Mouse (Mus musculus): ENCODE data around the gene Usp53. TPM values are rescaled to one million over a fixed set of nuclear protein-coding genes. Genes with fewer than 3 reads are reported as not detected.

Usp53 gene
- polyA plus RNA-seq, 1 experiment, result 0.10 TPM

DNA sequence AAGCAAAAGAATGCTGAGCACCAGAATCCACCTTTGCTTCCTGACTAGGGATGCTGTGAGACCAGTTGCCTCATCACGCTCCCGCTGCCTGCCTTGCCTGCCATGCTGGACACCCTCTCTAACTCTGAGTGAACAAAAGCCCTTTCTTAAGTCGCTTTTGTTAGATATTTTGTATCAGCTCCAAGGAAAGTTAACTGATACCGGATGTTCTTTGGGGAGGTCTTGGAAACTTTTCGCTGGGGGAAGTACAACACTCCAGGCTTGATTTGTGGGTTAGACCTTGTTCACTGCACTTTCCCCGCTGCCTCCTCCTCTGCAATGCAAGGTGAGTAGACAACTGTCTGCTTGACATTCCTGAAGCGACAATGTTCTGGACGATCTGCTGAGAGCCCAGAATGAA, 14.2 kb upstream of the Usp53 start:
- no peak overlapping the region for H3K4me3 ChIP-seq (replicated peaks)
- H3K36me3 ChIP-seq (ENCODE audit: control insufficient read depth), result no peaks in the 10 kb centered on the region
- no peak for TF ChIP-seq GATA1 (IDR thresholded peaks at IDR 0.05; ENCODE audit: low read length)
- no peak for TF ChIP-seq TAL1 (IDR thresholded peaks at IDR 0.05; ENCODE audit: low read length)
- H3K27me3 ChIP-seq (ENCODE audit: control insufficient read depth), result no peaks in the 10 kb centered on the region
- no peaks in the 10 kb centered on the region for H3K4me1 ChIP-seq (ENCODE audit: control insufficient read depth)
- H3K9me3 ChIP-seq (ENCODE audit: control insufficient read depth, low read length), result no peaks in the 10 kb centered on the region

GRCm38 (mm10) chr3:122996968-122997367, 12.7 kb upstream of the Usp53 start:
- no peaks in the 10 kb centered on the region for H3K9me3 ChIP-seq (ENCODE audit: control insufficient read depth, low read length)
- H3K4me1 ChIP-seq (ENCODE audit: control insufficient read depth), result no peaks in the 10 kb centered on the region
- no peak overlapping the region for H3K4me3 ChIP-seq (replicated peaks)
- TF ChIP-seq TAL1 (IDR thresholded peaks at IDR 0.05; ENCODE audit: low read length) (no peak), GATA1 (IDR thresholded peaks at IDR 0.05; ENCODE audit: low read length) (no peak)
- H3K27me3 ChIP-seq (ENCODE audit: control insufficient read depth), result no peaks in the 10 kb centered on the region
- H3K36me3 ChIP-seq (ENCODE audit: control insufficient read depth), result no peaks in the 10 kb centered on the region

GRCm38 (mm10) chr3:122986906-122987305, 2.6 kb upstream of the Usp53 start:
- Histone ChIP-seq H3K27me3 (ENCODE audit: control insufficient read depth) (peaks cover 23% of the 10 kb centered on the region), H3K36me3 (ENCODE audit: control insufficient read depth) (no peaks in the 10 kb centered on the region), H3K4me3 (replicated peaks) (no peak overlapping the region), H3K4me1 (ENCODE audit: control insufficient read depth) (peaks cover 24% of the 10 kb centered on the region), H3K9me3 (ENCODE audit: control insufficient read depth, low read length) (no peaks in the 10 kb centered on the region)
- TF ChIP-seq GATA1 (IDR thresholded peaks at IDR 0.05; ENCODE audit: low read length) (no peak), TAL1 (IDR thresholded peaks at IDR 0.05; ENCODE audit: low read length) (no peak)

DNA sequence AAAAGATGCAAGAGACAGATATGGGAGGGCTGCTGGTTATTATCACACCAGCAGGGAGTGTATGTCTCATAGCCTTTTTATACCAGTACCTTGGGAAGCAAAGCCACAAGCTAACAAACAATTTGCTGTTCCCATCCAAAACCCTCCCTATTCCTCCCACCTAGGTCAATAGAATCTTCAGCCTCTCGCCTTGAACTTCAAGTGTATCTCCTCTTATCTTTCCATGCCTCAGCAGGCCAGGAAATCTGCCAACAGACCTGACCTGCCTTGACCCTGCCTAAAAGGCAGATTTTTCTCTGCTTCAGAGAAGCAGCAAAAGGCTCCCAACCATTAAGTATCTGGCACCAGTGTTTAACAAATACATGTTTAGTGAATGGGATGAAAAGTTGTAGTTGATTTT, 2.1 kb upstream of the Usp53 start:
- Histone ChIP-seq H3K4me3 (replicated peaks) (no peak overlapping the region), H3K27me3 (ENCODE audit: control insufficient read depth) (peaks cover 23% of the 10 kb centered on the region), H3K4me1 (ENCODE audit: control insufficient read depth) (peaks cover 24% of the 10 kb centered on the region), H3K9me3 (ENCODE audit: control insufficient read depth, low read length) (no peaks in the 10 kb centered on the region), H3K36me3 (ENCODE audit: control insufficient read depth) (no peaks in the 10 kb centered on the region)
- no peak for TF ChIP-seq GATA1 (IDR thresholded peaks at IDR 0.05; ENCODE audit: low read length)
- no peak for TF ChIP-seq TAL1 (IDR thresholded peaks at IDR 0.05; ENCODE audit: low read length)

GRCm38 (mm10) chr3:122985183-122985944, 1.1 kb upstream of the Usp53 start:
- Histone ChIP-seq H3K4me1 (ENCODE audit: control insufficient read depth) (peaks cover 24% of the 10 kb centered on the region), H3K4me3 (replicated peaks) (peak overlapping the region; percentile 83), H3K36me3 (ENCODE audit: control insufficient read depth) (no peaks in the 10 kb centered on the region), H3K9me3 (ENCODE audit: control insufficient read depth, low read length) (no peaks in the 10 kb centered on the region), H3K27me3 (ENCODE audit: control insufficient read depth) (peaks cover 23% of the 10 kb centered on the region)
- TF ChIP-seq TAL1 (IDR thresholded peaks at IDR 0.05; ENCODE audit: low read length), result no peak
- no peak for TF ChIP-seq GATA1 (IDR thresholded peaks at IDR 0.05; ENCODE audit: low read length)

- peaks cover 24% of the 10 kb centered on the region for H3K4me1 ChIP-seq (ENCODE audit: control insufficient read depth)
- TF ChIP-seq TAL1 (IDR thresholded peaks at IDR 0.05; ENCODE audit: low read length) (no peak), GATA1 (IDR thresholded peaks at IDR 0.05; ENCODE audit: low read length) (no peak)
- H3K4me3 ChIP-seq (replicated peaks), result peak overlapping the region; percentile 83
- H3K27me3 ChIP-seq (ENCODE audit: control insufficient read depth), result peaks cover 23% of the 10 kb centered on the region
- H3K36me3 ChIP-seq (ENCODE audit: control insufficient read depth), result peaks cover 2% of the 10 kb centered on the region
- H3K9me3 ChIP-seq (ENCODE audit: control insufficient read depth, low read length), result no peaks in the 10 kb centered on the region
Observed at GRCm38 (mm10) chr3:122983849-122984248, 461 bp downstream of the Usp53 start.

DNA sequence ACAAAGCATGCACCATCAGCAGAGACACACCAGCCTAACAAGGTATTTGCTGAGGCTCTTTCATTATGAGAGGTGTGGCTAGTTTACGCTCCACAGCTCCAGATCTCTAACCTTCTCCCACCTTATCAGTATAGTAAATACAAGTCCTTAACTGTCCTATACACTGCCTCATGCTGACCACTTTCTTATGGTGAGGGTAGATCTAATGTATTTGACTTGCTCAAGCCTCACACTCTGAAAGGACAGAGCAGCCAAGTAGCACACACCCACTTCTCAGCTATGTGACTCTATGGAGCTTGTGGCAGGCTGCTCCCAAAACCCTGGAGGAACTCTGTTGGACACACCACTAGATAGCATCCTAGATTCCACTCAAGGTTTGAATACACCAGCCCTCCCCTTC, 8.3 kb downstream of the Usp53 start:
- peaks cover 6% of the 10 kb centered on the region for H3K4me1 ChIP-seq (ENCODE audit: control insufficient read depth)
- no peak for TF ChIP-seq GATA1 (IDR thresholded peaks at IDR 0.05; ENCODE audit: low read length)
- TF ChIP-seq TAL1 (IDR thresholded peaks at IDR 0.05; ENCODE audit: low read length), result no peak

DNA sequence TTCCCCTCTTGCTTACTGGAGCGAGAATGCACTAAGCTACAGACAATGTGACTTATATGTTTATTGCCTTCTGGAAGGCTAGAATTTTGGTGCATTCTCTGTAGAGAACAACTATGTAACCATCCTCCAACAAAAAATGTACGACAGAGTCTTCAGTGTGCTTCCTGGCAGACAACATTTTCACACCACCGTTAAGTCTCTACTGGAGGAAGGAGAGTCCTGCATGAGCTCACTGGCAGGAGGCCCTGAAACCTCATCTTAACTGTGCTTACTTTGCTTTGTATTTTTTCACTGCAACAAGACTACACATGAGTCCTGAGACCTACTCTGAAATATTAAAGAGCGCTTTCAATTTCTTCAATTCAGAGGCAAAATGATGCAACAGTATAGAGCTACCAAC, 8.9 kb downstream of the Usp53 start:
- Histone ChIP-seq H3K4me3 (replicated peaks) (no peak overlapping the region), H3K36me3 (ENCODE audit: control insufficient read depth) (peaks cover 3% of the 10 kb centered on the region), H3K4me1 (ENCODE audit: control insufficient read depth) (peaks cover 6% of the 10 kb centered on the region), H3K9me3 (ENCODE audit: control insufficient read depth, low read length) (no peaks in the 10 kb centered on the region), H3K27me3 (ENCODE audit: control insufficient read depth) (no peaks in the 10 kb centered on the region)
- TF ChIP-seq GATA1 (IDR thresholded peaks at IDR 0.05; ENCODE audit: low read length) (no peak), TAL1 (IDR thresholded peaks at IDR 0.05; ENCODE audit: low read length) (no peak)

More for the DNA sequence above, 8.3 kb downstream of the Usp53 start:
- H3K36me3 ChIP-seq (ENCODE audit: control insufficient read depth), result peaks cover 3% of the 10 kb centered on the region
- no peaks in the 10 kb centered on the region for H3K9me3 ChIP-seq (ENCODE audit: control insufficient read depth, low read length)
- no peak overlapping the region for H3K4me3 ChIP-seq (replicated peaks)
- no peaks in the 10 kb centered on the region for H3K27me3 ChIP-seq (ENCODE audit: control insufficient read depth)

DNA sequence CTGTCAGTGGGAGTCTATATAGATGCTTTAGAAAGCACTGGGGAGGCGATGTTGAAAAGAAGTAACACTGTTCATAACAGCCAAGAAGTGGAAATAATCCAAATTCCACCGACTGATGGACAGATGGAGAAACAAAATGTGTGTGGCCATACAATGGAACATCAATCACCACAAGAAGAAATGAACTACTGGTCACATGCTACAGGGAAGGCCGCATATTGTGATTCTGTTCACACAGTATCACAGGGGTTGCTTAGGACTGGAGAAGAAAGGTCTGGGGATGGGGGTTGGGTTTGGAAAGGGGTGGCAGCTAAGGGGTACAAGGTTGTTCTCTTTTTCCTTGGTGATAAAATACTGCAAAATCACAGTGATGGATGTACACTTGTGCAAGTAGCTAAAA, 9.5 kb downstream of the Usp53 start:
- H3K4me1 ChIP-seq (ENCODE audit: control insufficient read depth), result peaks cover 6% of the 10 kb centered on the region
- H3K27me3 ChIP-seq (ENCODE audit: control insufficient read depth), result no peaks in the 10 kb centered on the region
- no peaks in the 10 kb centered on the region for H3K9me3 ChIP-seq (ENCODE audit: control insufficient read depth, low read length)
- H3K4me3 ChIP-seq (replicated peaks), result no peak overlapping the region
- TF ChIP-seq TAL1 (IDR thresholded peaks at IDR 0.05; ENCODE audit: low read length) (no peak), GATA1 (IDR thresholded peaks at IDR 0.05; ENCODE audit: low read length) (no peak)
- H3K36me3 ChIP-seq (ENCODE audit: control insufficient read depth), result peaks cover 3% of the 10 kb centered on the region

Measured in erythroblast, embryonic 14.5 days (primary cell).